Mouse (Mus musculus) ES-CJ7 (cell line): ENCODE data around the gene Gm10282.

Source experiments
- DNase-seq: peaks from one replicate; pipeline ENCODE4 v3.0.0; 2011; ENCODE audit warnings: low read depth, low spot score

Gene Gm10282

GRCm38 (mm10) chr8:72324036-72324706, 19.1 kb upstream of the Gm10282 start:
- DNase-seq, result peak; percentile 55

GRCm38 (mm10) chr8:72323131-72323725, 18.2 kb upstream of the Gm10282 start:
- DNase-seq, result peak; percentile 49

DNA sequence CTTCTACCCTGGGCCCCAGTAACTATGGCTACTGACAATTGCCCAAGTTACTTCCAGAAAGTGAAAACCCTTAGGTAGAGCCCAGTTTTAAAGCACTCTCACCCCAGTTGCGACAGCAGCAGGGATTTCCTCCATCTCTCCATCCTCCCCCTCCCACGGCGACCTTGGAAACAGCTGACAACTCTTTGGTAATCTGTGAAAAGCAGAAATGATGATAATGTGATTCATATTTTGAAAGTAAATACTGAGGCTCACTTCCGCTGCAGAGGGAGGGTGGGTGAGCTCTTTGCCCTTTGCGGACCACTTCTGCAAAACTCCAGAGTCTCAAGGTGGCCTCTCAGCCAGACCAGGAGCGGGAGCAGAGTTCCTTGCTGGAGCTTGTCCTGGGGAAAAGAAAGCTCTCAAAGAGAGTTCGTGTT, 17.4 kb upstream of the Gm10282 start:
- no peak for DNase-seq

DNA sequence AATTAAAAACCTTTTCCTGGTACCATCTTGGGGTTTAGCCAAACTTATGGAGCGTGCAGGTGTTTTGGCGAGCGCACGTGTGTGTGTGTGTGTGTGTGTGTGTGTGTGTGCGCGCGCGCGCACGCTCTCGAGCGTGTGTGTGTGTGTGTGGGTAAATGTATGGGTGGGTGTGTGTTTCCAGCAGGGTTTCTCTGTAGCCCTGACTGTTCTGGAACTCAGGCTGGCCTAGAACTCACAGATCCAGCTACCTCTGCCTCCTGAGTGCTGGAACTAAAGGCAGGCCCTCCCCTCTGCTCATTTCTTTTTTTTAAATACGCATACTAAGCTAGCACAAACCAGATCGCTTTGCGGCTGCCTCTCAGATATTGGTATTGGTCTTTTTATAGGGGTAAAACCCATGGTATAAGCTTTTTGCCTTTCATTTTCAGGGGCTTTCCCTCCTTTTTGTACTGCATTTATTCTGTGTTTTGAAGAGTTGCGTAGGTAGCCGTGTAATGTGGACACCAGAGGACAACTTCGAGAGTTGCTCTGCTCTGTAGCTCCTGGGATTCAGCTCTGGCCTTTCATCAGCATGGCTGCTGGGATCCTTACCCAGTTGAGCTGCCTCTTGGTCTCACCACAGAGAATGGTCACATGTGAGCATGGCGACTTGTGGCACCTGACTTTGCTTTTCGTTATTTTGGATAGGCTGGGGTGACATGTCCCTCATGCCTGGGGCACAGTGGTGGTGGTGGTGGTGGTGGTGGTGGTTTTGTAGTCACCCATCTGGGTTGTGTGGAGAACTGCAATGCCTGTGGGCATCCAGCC, 16.8 kb upstream of the Gm10282 start:
- DNase-seq, result peak; percentile 24

- no peak for DNase-seq
Measured at GRCm38 (mm10) chr8:72320803-72321583, 15.9 kb upstream of the Gm10282 start.

DNA sequence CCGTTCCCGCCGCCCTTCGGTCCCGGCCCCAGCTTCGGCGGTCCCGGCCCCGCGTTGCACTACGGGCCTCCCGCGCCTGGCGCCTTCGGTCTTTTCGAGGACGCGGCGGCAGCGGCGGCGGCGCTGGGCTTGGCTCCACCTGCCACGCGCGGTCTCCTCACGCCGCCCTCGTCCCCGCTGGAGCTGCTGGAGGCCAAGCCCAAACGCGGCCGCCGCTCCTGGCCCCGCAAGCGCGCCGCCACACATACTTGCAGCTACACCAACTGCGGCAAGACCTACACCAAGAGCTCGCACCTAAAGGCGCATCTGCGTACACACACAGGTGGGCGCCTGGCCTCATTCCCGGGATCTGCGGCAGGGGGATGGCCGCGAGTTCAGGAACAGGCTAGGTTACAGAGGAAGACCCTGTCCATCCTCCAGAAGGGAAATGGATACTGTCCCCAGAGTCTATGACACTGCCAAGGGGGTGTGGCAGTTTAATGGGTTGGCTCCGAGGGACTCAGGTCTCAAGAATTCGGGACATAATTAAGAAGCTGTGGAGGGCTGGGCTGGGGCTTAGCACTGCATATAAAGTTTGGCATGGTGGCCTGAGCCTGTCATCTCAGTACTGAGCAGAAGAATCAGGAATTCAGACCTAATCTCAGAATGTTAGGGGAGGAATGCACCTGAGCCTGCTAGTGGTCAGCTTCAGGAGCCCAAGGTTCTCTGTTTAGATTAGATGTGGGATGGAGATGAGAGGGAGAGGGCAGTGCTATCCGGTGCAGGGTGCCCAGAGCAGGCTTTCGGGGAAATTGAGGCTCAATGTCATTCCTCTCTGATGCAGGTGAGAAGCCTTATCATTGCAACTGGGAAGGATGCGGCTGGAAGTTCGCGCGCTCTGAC, 15.1 kb upstream of the Gm10282 start:
- DNase-seq, result no peak

DNA sequence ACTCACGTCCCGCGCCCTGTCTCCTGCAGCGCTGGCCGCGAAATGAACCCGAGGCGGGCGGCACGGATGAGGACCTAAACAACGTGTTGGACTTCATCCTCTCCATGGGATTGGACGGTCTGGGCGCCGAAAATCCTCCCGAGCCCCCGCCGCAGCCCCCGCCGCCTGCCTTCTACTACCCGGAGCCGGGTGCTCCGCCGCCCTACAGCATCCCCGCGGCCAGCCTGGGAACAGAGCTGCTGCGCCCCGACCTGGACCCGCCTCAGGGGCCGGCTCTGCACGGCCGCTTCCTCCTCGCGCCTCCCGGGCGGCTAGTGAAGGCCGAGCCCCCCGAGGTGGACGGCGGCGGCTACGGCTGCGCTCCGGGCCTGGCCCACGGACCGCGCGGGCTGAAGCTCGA, 14.3 kb upstream of the Gm10282 start:
- no peak for DNase-seq

- peak; percentile 99 for DNase-seq
Measured at GRCm38 (mm10) chr8:72318801-72319322, 13.8 kb upstream of the Gm10282 start, which contains the start of gene Klf2. TSS of gene Klf2 (plus strand) at chr8:72319033.

GRCm38 (mm10) chr8:72317741-72318301, 12.8 kb upstream of the Gm10282 start:
- peak; percentile 67 for DNase-seq

DNA sequence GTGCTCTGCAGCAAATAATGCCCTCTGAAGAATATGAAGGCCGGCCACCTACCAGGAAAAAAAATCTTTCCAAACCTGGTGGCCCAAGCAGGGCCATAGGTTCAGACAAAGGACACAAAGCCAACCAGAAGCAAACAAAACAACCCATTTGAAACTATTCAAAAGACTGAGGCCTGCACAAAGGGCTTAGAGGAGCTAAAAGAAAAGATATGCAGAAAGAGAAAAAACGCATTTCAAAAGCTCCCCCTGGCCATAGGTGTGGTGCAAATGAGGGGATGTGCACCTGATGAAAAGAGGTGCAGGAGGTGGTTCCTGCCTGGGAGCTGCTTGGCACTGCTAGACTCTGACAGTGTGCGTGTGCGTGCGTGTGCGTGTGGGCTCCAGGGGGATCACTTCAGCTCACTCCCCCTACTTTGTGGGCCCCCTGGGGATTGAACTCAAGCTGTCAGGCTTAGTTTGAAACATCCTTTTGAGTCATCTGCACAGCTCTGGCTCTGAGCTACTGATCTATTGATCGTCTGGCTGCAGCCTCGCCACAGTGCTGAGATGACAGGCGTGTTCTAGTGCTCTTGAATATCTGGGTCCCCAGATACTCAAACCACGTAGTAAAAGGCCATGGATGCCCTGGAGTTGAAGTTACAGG, 11.1 kb upstream of the Gm10282 start:
- DNase-seq, result peak; percentile 99

DNA sequence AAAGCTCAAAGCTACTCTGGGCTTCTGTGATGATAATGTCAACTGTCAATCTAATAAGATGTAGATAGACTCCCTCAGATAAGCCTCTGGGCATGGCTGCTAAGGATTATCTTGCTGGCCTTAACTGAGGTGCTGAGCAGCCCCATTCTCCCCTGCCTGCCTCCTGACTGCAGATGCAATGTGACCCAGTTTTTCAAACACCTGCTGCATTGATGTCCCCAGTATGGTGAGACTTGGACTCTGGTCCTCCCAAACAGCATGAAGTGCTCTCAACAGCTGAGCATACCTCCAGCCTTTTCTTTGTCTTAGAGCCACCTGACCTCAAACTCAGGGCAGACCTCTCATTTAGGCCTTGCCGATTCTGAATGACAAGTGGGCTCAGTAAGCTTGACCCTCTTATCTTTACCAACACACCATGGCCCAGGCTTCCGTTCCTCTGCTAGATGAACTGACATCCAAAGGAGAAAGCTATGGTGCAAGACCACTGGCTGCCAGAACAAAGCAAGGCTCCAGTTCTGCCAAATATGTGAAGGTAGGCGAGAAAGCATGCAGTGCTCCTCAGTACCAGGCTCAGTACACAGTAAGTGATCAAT, 8.0 kb upstream of the Gm10282 start:
- no peak for DNase-seq

DNA sequence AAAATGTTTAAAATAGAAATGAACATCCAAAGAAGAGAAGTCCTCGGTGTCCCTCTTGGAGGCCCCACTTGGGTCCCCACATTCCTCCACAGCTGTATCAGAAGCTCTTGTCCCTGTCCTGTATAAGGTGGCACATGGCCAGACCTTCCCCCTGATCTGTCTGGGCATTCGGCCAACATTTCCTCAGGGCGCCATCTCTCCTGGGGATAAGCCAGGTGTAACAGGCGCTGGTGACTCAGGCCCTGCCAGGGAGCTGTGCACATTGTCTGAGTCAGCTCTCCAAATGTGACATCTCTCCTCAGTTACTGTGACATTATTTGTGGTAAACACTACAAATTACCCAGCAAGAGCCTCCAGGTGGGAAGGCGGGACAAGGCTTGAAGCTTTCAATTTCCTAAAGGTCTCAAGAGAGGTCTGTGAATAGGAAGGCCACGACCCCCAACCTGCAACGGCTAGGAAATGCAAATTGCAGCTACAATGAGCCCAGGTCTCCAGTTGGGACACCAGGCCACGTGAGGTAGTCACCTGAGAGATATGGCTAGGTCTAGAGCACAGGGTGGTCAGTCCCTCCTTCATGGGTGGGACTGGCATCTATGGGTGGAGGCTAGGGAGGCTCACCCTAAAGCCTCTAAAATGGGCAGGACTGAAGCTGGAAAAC, 5.9 kb upstream of the Gm10282 start:
- peak; percentile 90 for DNase-seq

GRCm38 (mm10) chr8:72308276-72308675, 3.2 kb upstream of the Gm10282 start:
- no peak for DNase-seq

DNA sequence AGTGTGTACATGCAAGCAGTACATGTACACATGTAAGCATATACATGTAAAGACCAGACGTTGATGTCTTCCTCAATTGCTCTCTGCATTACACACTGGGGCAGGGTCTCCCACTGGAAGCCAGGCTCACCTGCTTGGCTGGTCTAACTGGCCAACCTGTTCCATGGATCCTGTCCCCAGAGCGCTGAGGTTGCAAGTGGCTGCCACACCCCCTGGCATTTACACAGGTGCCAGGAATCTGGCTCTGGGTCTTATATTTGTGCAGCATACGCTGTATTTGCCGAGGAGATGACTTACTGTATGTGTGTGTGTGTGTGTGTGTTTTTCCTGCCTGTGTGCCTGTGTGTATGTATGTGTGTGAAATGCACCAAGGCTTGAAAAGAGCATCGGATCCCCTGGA, 1.9 kb upstream of the Gm10282 start:
- no peak for DNase-seq

DNA sequence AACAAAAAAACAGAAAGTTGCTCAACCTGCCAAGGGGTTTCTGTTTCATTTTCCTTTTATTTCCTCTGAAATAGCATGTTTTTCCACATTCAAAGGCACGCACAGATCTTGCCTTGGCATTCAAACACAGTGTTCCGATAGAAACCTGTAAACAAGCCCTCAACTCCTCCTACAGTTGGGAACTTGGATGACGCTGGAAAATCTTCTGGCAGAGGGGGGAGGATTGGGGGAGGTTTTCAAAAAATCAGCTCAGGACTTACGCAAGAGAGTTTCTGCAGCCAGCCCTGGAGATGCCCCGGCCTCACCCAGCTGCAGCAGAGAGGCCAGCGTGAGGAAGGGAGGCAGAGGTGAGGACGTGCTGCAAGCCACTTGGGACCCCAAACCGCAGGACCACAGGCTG, 1.4 kb downstream of the Gm10282 start:
- no peak for DNase-seq

DNA sequence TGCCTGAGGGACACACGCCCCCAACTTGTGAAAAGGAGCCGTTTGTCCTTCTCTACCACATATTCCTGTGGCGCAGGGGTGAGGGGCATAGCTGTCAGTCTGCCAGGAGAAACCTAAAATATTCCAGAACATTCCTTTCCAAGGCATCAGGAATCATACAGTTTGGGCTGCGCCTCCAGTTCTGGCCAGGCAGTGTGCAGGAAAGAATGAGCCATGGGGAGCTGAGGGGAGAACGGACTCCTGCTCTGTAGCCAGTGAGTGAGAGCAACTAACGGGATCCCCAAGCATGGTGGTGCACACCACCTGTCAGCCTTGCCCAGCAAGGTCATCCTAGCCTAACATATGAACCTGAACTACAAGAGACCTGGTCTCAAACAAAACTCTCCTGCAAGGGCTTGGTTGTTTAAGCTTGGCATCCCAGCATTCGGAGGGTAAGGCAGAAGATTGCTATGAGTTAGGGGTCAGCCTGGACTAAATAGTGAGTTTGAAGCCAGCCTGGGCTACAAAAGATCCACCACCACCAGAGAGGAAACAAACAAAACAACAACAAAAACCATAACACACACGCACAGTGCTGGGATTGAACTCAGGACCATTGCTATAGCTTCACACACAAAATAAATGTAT, 2.0 kb downstream of the Gm10282 start:
- no peak for DNase-seq

DNA sequence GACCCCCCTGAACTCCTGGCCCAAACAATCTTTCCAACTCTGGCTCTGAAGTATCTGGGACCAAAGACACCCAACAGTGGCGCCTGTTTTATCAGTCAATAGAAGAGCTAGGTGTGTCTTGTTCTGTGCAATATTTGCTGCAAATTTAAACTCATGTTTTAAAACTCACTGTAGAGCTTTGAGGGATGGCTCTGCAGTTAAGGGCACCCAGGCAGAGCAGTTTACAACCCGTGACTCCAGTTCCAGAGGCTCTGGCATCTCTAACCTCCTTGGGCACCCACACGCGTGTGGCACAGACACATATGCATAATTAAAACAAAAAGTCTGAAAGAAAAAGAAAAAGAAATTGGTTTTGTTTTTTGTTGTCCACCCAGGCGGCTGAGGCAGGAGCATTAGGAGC, 3.6 kb downstream of the Gm10282 start:
- no peak for DNase-seq

GRCm38 (mm10) chr8:72300654-72301400, 4.2 kb downstream of the Gm10282 start:
- no peak for DNase-seq
